Mouse (Mus musculus) limb, embryonic 10.5 days (tissue): Measurements from ENCODE around the gene Sp2. TPM values are rescaled to one million over a fixed set of nuclear protein-coding genes. Genes with fewer than 3 reads are reported as not detected.
A peak's percentile ranks its signal among the peaks of the same experiment; 100 is the strongest.

Source experiments
- DNase-seq: peaks from one replicate; pipeline ENCODE4 v3.0.0-alpha.2; 2017; ENCODE audit warnings: low spot score
- H3K27ac ChIP-seq: fragments of 300-500 bp; sonication (generic); 2 replicates; pipeline ENCODE4 v1.5.1; 2016; ENCODE audit warnings: mild to moderate bottlenecking
- H3K27me3 ChIP-seq: fragments of 300-500 bp; sonication (generic); 2 replicates; pipeline ENCODE4 v1.6.1; 2016; ENCODE audit warnings: low read depth, mild to moderate bottlenecking; ENCODE audit not compliant: poor library complexity, severe bottlenecking
- H3K36me3 ChIP-seq: fragments of 300-500 bp; sonication (generic); 2 replicates; pipeline ENCODE4 v1.6.1; 2016; ENCODE audit warnings: mild to moderate bottlenecking, moderate library complexity
- H3K4me1 ChIP-seq: fragments of 300-500 bp; sonication (generic); 2 replicates; pipeline ENCODE4 v1.6.1; 2016
- H3K4me3 ChIP-seq: fragments of 300-500 bp; sonication (generic); 2 replicates; pipeline ENCODE4 v1.5.1; 2016; ENCODE audit warnings: mild to moderate bottlenecking, moderate library complexity
- H3K9me3 ChIP-seq: fragments of 300-500 bp; sonication (generic); replicated peaks from 2 replicates; pipeline ENCODE4 v1.6.1; 2016; ENCODE audit warnings: mild to moderate bottlenecking
- WGBS: fragments of 180-500 bp; shearing (Covaris S2); methylation state at CpG from one replicate; pipeline ENCODE4 v1.1.7; 2016; 5-methylcytosine and 5-hydroxymethylcytosine counted together
- polyA plus RNA-seq: library from polyadenylated mRNA; unstranded; fragments of >200 nt; fragmentation: Nextera tagmentation; extraction: Ambion mirVana; gene quantifications from 2 replicates; pipeline ENCODE4 v1.2.1, GENCODE M21; 2016

Gene Sp2
- polyA plus RNA-seq, 1 experiment from 2014 or later, result 28.1 TPM

DNA sequence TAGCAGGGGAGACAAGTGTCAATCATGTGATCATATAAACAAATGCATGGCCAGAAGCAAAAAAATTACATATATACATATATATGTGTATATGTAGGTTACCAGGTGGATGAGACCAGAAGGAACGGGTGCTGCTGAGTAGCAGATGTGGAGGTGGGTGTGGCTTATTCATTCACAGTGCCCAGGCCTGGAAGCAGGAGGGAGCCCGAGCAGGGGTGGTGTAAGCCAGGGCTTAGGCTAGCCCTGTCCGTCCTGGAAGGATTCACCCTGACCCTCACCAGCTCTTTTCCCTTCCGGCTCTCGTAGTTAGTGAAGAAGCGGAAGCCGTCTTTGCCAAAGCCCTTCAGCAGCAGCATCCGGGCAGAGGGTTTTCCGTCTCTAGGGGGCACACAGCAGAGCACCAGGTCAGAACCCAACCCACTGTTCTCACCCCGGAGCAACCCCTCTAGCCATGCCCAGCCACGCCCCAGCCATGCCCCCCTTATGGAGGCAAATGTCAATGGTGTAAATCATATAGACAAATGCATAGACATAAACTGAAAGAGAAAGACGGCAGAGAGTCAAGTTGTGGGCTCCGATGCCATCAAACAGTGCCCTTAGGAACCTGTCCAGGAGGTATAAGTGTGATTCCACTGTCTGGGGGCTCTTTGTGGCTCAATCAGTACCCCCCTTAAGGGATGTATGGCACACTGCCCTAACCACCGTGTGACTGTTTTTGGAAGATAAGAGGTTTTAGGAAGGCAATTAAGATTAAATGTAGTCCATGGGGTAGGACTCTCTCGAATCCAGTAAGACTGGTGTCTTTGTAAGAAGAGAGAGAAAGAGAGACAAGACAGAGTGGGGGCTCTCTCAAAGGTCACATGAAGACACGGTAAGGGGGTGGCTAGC is 41.9 kb downstream of the Sp2 start:
- no peak overlapping the region for H3K4me3 ChIP-seq
- H3K36me3 ChIP-seq, result no peaks in the 10 kb centered on the region
- peaks cover 20% of the 10 kb centered on the region for H3K4me1 ChIP-seq
- peaks cover 13% of the 10 kb centered on the region; the same call in 1 of the 2 replicates for H3K27me3 ChIP-seq
- no peak for DNase-seq
- H3K27ac ChIP-seq, result no peak overlapping the region
- 77% methylated on average over 16 of the region's 16 CpGs for WGBS
- H3K9me3 ChIP-seq, result no peaks in the 10 kb centered on the region

DNA sequence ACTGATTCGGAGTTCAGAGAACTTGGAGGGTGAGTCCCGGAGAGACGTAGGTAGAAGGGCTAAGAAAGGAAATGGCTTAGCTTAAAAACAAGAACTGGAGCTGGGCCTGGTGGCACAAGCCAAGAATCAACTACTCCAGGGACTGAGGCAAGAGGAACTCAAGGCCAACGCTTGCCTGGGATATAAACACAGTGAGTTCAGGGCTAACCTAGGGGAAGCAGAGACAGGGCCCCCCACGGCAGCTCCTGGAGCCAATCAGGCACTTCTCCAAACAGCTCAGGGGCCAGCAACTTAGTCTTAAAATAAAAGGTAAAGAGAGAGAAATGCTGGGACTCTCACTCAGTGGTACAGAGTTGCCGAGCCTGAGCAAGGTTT is 44.3 kb downstream of the Sp2 start:
- H3K4me1 ChIP-seq, result peaks cover 12% of the 10 kb centered on the region
- no peak overlapping the region for H3K27ac ChIP-seq
- no peaks in the 10 kb centered on the region for H3K36me3 ChIP-seq
- H3K4me3 ChIP-seq, result no peak overlapping the region
- 90% methylated on average over 6 of the region's 6 CpGs for WGBS
- H3K9me3 ChIP-seq, result no peaks in the 10 kb centered on the region
- H3K27me3 ChIP-seq, result 0 out of 2 replicates have a peak, but pooled peaks cover 8% of the 10 kb centered on the region
- no peak for DNase-seq

GRCm38 (mm10) chr11:96937549-96938425 is 45.0 kb downstream of the Sp2 start:
- 0 out of 2 replicates have a peak, but pooled peaks cover 6% of the 10 kb centered on the region for H3K27me3 ChIP-seq
- H3K9me3 ChIP-seq, result no peaks in the 10 kb centered on the region
- WGBS, result 65% methylated on average over 10 of the region's 10 CpGs
- H3K36me3 ChIP-seq, result no peaks in the 10 kb centered on the region
- peak overlapping the region; percentile 14; the same call in 1 of the 2 replicates for H3K27ac ChIP-seq
- H3K4me3 ChIP-seq, result no peak overlapping the region
- peaks cover 10% of the 10 kb centered on the region for H3K4me1 ChIP-seq
- DNase-seq, result peak; percentile 57

DNA sequence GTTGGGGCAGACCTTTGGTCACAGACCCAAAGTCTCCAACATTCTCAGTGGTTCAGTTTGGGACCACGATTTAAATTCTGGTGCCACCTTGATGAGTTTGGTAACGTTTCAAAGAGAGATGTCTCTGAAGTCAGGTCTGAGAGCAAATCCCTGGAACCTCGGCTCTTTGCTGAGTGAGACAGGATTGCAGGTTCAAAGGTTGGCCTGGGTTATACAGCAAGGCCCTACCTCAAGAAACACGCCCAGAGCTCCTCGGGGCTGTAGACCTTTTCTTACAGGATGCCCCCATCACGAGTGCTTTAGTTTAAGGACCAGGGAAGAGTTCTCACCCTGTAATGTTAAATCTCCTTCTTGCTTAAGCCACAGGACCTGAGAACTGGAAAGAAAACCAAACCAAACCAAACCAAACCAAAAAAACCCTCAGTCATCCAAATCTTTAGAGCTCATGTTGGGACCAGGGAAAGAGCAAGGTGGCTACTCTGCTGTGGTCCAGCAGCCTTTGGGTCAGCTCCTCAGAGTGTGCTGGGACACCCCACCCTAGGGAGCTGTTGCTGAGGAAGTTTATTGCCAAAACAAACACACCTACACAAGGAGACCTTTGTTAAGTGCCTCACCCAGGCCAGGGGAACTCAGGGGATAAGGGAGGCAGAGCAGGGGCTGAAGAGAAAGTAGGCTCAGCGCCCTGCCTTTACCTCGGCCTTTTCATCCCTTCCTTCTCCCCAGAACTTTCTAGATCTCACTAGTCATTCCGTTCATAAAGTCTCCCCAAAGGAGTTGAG is 46.7 kb downstream of the Sp2 start:
- no peaks in the 10 kb centered on the region for H3K36me3 ChIP-seq
- 87% methylated on average over 9 of the region's 9 CpGs for WGBS
- no peak overlapping the region for H3K27ac ChIP-seq
- H3K27me3 ChIP-seq, result peaks cover 8% of the 10 kb centered on the region; the same call in 1 of the 2 replicates
- DNase-seq, result no peak
- H3K4me3 ChIP-seq, result no peak overlapping the region
- peaks cover 16% of the 10 kb centered on the region for H3K4me1 ChIP-seq
- no peaks in the 10 kb centered on the region for H3K9me3 ChIP-seq

GRCm38 (mm10) chr11:96934921-96935356 is 47.8 kb downstream of the Sp2 start:
- H3K27me3 ChIP-seq, result peaks cover 19% of the 10 kb centered on the region
- peak overlapping the region; percentile 69 for H3K27ac ChIP-seq
- H3K4me3 ChIP-seq, result peak overlapping the region; percentile 26
- DNase-seq, result peak; percentile 64
- H3K9me3 ChIP-seq, result no peaks in the 10 kb centered on the region
- no peaks in the 10 kb centered on the region for H3K36me3 ChIP-seq
- 21% methylated on average over 12 of the region's 12 CpGs for WGBS
- H3K4me1 ChIP-seq, result peaks cover 17% of the 10 kb centered on the region

GRCm38 (mm10) chr11:96933562-96934276 is 49.0 kb downstream of the Sp2 start:
- WGBS, result 92% methylated on average over 13 of the region's 13 CpGs

DNA sequence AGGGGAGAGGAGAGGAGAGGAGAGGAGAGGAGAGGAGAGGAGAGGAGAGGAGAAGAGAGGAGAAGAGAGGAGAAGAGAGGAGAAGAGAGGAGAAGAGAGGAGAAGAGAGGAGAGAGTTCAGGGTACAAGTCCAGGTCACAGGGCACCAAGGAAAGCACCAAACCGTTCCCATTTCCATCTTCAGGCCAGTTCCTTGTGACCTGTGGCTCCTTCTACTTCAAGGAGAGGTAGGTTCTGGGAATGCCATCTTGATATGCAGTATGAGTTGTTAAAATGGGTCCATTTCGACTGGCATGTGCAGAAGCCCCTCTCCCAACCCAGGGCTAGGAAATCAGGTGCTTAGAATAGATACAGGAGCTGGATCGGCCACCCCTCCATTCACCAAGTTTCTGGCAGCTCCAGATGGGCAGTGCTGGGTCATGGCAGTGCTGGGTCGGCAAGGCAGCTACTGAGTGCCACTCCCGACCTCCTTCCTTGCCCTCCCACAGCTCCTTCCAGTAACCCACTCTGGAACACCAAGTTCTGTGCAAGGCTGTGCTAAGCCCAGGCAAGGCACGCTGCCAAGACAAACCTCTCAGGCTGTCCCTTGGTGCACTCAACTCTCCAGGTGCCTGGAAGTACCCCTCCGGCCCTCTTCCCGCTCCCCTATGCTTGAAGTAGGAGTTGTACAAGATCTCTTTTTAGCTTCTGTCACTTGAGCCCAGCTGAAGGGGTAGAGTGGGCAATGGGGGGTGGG is 51.3 kb downstream of the Sp2 start:
- DNase-seq, result no peak
- Histone ChIP-seq H3K36me3 (no peaks in the 10 kb centered on the region), H3K27me3 (peaks cover 47% of the 10 kb centered on the region), H3K27ac (0 out of 2 replicates have a peak overlapping the region, but pooled peaks have one; percentile 0), H3K4me3 (no peak overlapping the region), H3K9me3 (no peaks in the 10 kb centered on the region), H3K4me1 (peaks cover 32% of the 10 kb centered on the region)
- 69% methylated on average over 8 of the region's 8 CpGs for WGBS

More at GRCm38 (mm10) chr11:96933562-96934276, 49.0 kb downstream of the Sp2 start:
- Histone ChIP-seq H3K36me3 (no peaks in the 10 kb centered on the region), H3K4me3 (no peak overlapping the region), H3K4me1 (peaks cover 30% of the 10 kb centered on the region), H3K9me3 (no peaks in the 10 kb centered on the region), H3K27me3 (peaks cover 31% of the 10 kb centered on the region), H3K27ac (no peak overlapping the region)
- no peak for DNase-seq

DNA sequence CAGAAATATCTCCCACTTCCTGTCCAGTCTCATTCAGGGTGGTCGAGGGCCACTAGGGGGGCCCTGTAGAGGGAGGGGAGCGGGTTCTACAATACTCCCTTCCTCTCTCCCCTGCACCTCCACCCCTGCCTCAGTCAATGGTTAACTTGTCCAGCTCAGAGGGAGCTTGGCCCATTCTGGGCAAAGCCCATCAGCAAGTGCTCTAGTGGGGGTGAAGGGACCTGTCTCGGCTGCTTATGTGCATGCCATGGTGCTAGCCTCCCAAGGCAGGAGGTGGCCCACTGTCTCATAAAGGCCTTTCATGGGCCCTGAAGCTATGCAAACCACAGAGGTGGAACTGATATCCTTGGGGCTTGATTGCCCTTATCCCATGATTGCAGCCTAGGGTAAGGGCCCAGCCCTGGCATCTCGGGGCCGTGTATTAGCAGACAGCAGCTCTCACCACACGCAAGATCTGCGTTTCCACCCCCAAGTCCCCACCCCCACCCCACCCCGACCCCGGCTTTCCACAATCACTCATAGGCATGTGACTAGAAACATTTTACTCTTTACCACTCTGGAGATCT is 52.9 kb downstream of the Sp2 start:
- Histone ChIP-seq H3K27ac (no peak overlapping the region), H3K9me3 (no peaks in the 10 kb centered on the region), H3K27me3 (peaks cover 47% of the 10 kb centered on the region), H3K4me3 (0 out of 2 replicates have a peak overlapping the region, but pooled peaks have one; percentile 1), H3K36me3 (no peaks in the 10 kb centered on the region), H3K4me1 (peaks cover 27% of the 10 kb centered on the region)
- DNase-seq, result no peak
- 66% methylated on average over 9 of the region's 9 CpGs for WGBS

DNA sequence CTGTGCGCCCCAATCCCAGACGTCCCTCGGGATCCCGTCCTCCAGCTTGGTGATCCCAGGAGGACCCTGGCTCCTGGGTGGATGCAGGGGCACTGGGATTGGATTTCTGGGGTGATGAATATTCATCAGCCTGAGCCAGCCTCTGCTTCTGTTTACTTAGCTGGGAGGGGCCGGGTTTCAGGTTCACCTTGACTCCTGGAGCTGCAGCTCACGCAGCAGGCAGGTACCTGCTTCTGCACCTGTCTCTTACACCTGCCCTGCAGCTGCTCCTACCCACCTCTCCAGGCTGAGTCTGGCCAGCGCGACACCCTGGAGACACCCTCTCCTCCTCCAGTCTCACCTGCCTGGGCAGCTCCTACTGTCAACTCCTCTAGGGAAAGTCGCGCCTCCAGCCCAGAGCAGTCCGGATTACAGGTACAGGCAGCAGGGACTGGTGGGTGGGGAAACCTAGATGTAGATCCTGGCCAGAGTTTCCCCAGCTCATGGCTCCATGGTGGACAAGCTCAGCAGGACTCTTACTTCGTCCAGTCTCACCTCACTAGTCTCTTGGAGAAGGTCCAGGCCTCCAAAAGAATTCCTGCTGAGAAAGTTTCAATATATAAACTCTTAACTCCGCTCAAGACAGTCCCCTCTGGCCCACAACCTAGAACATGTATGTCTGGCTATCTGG is 53.5 kb downstream of the Sp2 start:
- peaks cover 23% of the 10 kb centered on the region for H3K4me1 ChIP-seq
- no peaks in the 10 kb centered on the region for H3K9me3 ChIP-seq
- no peaks in the 10 kb centered on the region for H3K36me3 ChIP-seq
- H3K4me3 ChIP-seq, result no peak overlapping the region
- DNase-seq, result no peak
- H3K27me3 ChIP-seq, result peaks cover 47% of the 10 kb centered on the region
- no peak overlapping the region for H3K27ac ChIP-seq
- 13% methylated on average over 13 of the region's 13 CpGs for WGBS

DNA sequence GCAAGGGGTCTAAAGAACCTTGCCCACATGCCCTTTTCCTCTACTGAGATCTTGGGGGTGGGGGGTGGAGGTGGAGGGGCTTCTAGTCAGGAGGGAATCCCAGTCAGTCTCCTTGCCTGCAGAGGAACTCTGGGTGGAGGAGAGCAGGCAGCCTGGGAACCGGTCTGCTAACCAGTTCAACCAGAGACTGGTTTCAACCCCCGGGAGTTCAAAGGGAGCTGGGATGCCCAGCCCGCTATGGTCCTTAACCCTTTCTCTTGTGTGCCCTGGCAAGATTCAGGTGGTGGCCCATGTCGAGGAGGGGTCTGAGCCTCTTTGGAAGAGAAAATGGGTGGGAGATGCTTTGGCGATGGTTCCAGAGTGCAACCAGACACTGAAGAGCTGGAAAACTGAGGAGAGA is 54.1 kb downstream of the Sp2 start:
- DNase-seq, result no peak
- H3K27ac ChIP-seq, result no peak overlapping the region
- 4% methylated on average over 5 of the region's 5 CpGs for WGBS
- H3K4me3 ChIP-seq, result no peak overlapping the region
- no peaks in the 10 kb centered on the region for H3K36me3 ChIP-seq
- H3K27me3 ChIP-seq, result peaks cover 47% of the 10 kb centered on the region
- peaks cover 23% of the 10 kb centered on the region for H3K4me1 ChIP-seq
- no peaks in the 10 kb centered on the region for H3K9me3 ChIP-seq

- H3K27me3 ChIP-seq, result peaks cover 47% of the 10 kb centered on the region
- H3K4me1 ChIP-seq, result peaks cover 23% of the 10 kb centered on the region
- no peak within 1 kb of the TSS for H3K4me3 ChIP-seq
- DNase-seq, result no peak
- no peaks in the 10 kb centered on the region for H3K9me3 ChIP-seq
- H3K27ac ChIP-seq, result no peak within 1 kb of the TSS
- WGBS, result 63% methylated on average over 2 of the region's 2 CpGs
- H3K36me3 ChIP-seq, result no peaks in the 10 kb centered on the region
Measured at GRCm38 (mm10) chr11:96928088-96928487, 54.7 kb downstream of the Sp2 start, which contains the start of gene Prr15l. Gene Prr15l (plus strand): TSS chr11:96928104.
